Mouse (Mus musculus): Measurements from ENCODE around the gene Rgs5. TPM values are rescaled to one million over a fixed set of nuclear protein-coding genes. Genes with fewer than 3 reads are reported as not detected.

The Rgs5 gene
- polyA plus RNA-seq (2015; fragmentation: Illumina TruSeq; extraction: RNeasy Lipid Tissue Mini Kit (QIAGEN cat#74804); ENCODE audit: insufficient read depth, low replicate concordance) = 9.2 TPM

GRCm38 (mm10) chr1:169655256-169655655 lies at the start of gene Rgs5:
TSS of gene Rgs5 (plus strand) at chr1:169655501.

Other genes with a start within 250 kb of the Rgs5 start
- gene Nuf2, start 124.0 kb upstream of the Rgs5 start, polyA plus RNA-seq (2015; fragmentation: Illumina TruSeq; extraction: RNeasy Lipid Tissue Mini Kit (QIAGEN cat#74804); ENCODE audit: insufficient read depth, low replicate concordance) = 15.9 TPM
- gene Rgs4, start 92.1 kb downstream of the Rgs5 start, polyA plus RNA-seq (2015; fragmentation: Illumina TruSeq; extraction: RNeasy Lipid Tissue Mini Kit (QIAGEN cat#74804); ENCODE audit: insufficient read depth, low replicate concordance) = 5.4 TPM

All from spleen, adult 10 weeks (tissue).